Mouse (Mus musculus) thymus, postnatal 10 days (tissue): ENCODE measurements around the gene Btbd35f25.
"Not testable (repeated sequence)": the region's sequence is repeated elsewhere in the genome, so short reads cannot be mapped to it uniquely, and the experiment has no call there.

Experiments
- DNase-seq, 2 experiments: peaks; one replicate each; pipeline ENCODE4 v3.0.0; 2021; ENCODE audit warnings: low spot score in 2 of 2

The Btbd35f25 gene

GRCm38 (mm10) chrX:31717056-31717455 is at the start of gene Btbd35f25:
Btbd35f25 (minus strand) TSS chrX:31717156.
- not testable (repeated sequence) for DNase-seq

DNA sequence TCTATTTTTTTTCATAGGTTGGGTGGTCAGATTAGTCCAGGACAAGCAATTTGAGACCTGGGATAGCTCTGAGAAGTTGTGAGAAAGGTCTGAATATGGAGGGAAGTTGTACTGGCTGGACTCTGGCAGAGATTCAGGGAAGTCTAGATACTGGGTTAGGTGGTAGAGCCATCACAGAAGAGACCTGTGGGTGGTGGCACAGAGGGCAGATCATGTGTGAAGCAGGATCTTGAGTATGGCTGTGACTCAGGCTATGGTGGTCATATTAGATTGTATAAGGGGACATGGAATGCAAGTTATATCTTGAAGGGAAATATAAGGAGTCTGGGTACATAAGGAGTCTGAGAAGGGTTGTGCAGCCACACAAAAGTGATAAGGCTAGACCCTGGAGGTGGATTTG is 49.3 kb upstream of the Btbd35f25 start:
- no peak for DNase-seq

GRCm38 (mm10) chrX:31764001-31764400 is 47.0 kb upstream of the Btbd35f25 start:
- DNase-seq: no peak

GRCm38 (mm10) chrX:31745079-31745478 is 28.1 kb upstream of the Btbd35f25 start:
- no peak for DNase-seq

- DNase-seq: no peak
Observed at GRCm38 (mm10) chrX:31736958-31737357, 20.0 kb upstream of the Btbd35f25 start.
